Mouse (Mus musculus): ENCODE results near the gene Nckap5. TPM values are rescaled to one million over a fixed set of nuclear protein-coding genes. Genes with fewer than 3 reads are reported as not detected.

The Nckap5 gene
- polyA plus RNA-seq, 1 experiment from 2014 or later: 10.1 TPM

DNA sequence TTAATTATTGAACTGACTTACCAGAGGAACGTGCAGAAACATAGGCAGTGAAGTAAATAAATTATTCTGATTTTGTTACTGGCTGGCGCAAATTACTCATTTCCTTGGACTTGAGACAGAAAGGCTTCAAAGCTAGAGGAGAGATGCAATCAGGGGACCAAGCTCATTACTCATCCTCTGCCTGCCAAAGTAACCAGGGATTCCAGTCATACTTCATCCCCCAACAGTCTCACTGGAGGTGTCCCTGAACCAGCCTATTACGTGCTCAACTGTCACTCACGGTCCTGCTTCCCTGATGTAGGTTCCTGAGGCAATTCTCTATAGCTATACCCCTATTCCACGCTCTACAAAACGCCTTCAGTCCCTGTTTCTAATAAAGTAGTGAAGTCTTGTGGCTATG is 466.0 kb downstream of the Nckap5 start:
- H3K4me2 ChIP-seq (ENCODE audit: low read length): no peak overlapping the region
- H3K27me3 ChIP-seq (replicated peaks; ENCODE audit: control insufficient read depth, insufficient read depth, low read length): no peaks in the 10 kb centered on the region
- H3K27ac ChIP-seq (ENCODE audit: low read depth): no peak overlapping the region
- no peak overlapping the region for H3K4me3 ChIP-seq (ENCODE audit: low read depth, low read length)
- 75% methylated on average over 6 of the region's 6 CpGs for WGBS
- H3K9me3 ChIP-seq (ENCODE audit: control insufficient read depth, low read length): no peaks in the 10 kb centered on the region
- no peak for ATAC-seq (replicated peaks; ENCODE audit: low FRiP score, low TSS enrichment, low read depth)
- no peaks in the 10 kb centered on the region for H3K36me3 ChIP-seq (ENCODE audit: control insufficient read depth, insufficient read depth, low read length)
- DNase-seq (ENCODE audit: low spot score): no peak
- no peak overlapping the region for H3K9ac ChIP-seq (ENCODE audit: low read length)
- H3K4me1 ChIP-seq (replicated peaks; ENCODE audit: control insufficient read depth, insufficient read depth, low read length): no peaks in the 10 kb centered on the region

DNA sequence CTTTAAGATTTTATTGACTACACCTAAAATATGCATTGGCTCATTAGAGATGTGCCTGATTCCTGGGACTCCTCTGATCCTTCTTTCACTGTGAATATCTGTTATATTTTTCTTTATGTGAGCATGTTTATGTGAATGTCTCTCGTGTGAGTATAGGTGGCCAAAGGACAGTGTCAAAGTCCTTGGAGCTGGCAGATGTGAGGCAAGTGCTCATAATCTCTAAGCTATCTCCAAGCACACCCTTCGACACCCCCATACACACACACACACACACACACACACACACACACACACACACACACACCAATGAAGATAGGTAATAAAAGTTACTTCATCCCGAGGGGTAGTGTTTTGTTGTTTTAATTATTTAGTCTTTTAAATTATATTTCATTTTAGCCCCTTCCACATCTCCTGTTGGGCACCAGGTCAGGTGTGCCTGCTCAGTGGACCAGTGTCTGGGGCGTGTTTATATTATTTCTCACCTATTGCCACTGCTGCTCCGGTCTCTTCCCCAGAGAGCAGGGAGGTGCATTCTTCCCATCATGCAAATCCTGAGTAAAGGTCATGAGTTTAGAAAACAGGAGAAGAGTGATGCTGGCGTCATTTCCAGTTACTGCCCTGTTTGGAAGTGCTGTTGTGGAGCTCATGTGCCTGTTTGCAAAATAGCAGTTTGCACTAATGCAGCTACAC is 469.9 kb downstream of the Nckap5 start:
- ATAC-seq (replicated peaks; ENCODE audit: low FRiP score, low TSS enrichment, low read depth) (no peak), DNase-seq (ENCODE audit: low spot score) (no peak)
- Histone ChIP-seq H3K4me1 (replicated peaks; ENCODE audit: control insufficient read depth, insufficient read depth, low read length) (no peaks in the 10 kb centered on the region), H3K36me3 (ENCODE audit: control insufficient read depth, insufficient read depth, low read length) (no peaks in the 10 kb centered on the region), H3K27me3 (replicated peaks; ENCODE audit: control insufficient read depth, insufficient read depth, low read length) (no peaks in the 10 kb centered on the region), H3K9ac (ENCODE audit: low read length) (no peak overlapping the region), H3K27ac (ENCODE audit: low read depth) (no peak overlapping the region), H3K4me2 (ENCODE audit: low read length) (no peak overlapping the region), H3K9me3 (ENCODE audit: control insufficient read depth, low read length) (no peaks in the 10 kb centered on the region), H3K4me3 (ENCODE audit: low read depth, low read length) (no peak overlapping the region)
- WGBS: 61% methylated on average over 6 of the region's 6 CpGs

DNA sequence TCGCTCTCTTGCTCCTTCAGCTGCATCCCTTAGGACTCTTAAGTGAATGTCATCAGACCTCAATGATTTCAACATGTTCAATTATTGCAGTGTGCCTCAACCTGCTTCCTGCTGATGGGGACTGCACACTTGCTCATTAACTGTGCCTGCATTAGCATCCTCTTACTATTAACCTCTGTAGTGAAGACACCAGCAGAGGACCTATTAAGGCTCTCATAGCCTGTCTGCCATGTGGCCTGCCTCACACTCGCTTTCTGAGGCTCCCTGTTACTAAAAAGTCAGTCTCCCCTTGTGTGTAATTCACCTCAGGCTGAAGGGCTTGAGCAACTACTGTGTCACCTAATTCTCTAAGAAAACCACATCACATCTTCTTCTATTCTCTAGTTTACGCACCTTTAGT is 470.5 kb downstream of the Nckap5 start:
- Histone ChIP-seq H3K36me3 (ENCODE audit: control insufficient read depth, insufficient read depth, low read length) (no peaks in the 10 kb centered on the region), H3K4me3 (ENCODE audit: low read depth, low read length) (no peak overlapping the region), H3K4me1 (replicated peaks; ENCODE audit: control insufficient read depth, insufficient read depth, low read length) (no peaks in the 10 kb centered on the region), H3K4me2 (ENCODE audit: low read length) (no peak overlapping the region), H3K27ac (ENCODE audit: low read depth) (no peak overlapping the region), H3K9ac (ENCODE audit: low read length) (no peak overlapping the region), H3K9me3 (ENCODE audit: control insufficient read depth, low read length) (no peaks in the 10 kb centered on the region), H3K27me3 (replicated peaks; ENCODE audit: control insufficient read depth, insufficient read depth, low read length) (no peaks in the 10 kb centered on the region)
- 87% methylated on average over 3 of the region's 3 CpGs for WGBS
- DNase-seq (ENCODE audit: low spot score): no peak
- no peak for ATAC-seq (replicated peaks; ENCODE audit: low FRiP score, low TSS enrichment, low read depth)

DNA sequence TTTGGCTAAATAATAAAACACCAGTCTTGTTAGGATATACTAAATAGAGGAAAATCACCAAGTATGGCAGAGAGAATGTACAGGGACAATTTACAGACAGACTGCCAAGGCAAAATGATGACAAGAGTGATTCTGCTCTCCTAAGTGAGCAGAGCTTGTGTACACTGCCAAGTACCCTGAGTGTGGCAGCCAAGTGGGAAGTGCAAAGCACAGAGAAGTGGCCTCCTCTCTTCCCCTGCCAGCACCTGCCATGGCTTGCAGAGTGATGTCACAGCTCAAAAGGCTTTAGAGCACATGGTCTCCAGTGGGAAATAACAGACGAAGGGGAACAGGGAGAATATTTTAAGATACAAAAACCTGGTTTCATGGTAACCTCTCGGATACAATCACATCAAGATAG is 488.8 kb downstream of the Nckap5 start:
- no peak for DNase-seq (ENCODE audit: low spot score)
- WGBS: 77% methylated on average over 2 of the region's 2 CpGs
- H3K4me1 ChIP-seq (replicated peaks; ENCODE audit: control insufficient read depth, insufficient read depth, low read length): no peaks in the 10 kb centered on the region
- ATAC-seq (replicated peaks; ENCODE audit: low FRiP score, low TSS enrichment, low read depth): no peak
- H3K4me3 ChIP-seq (ENCODE audit: low read depth, low read length): no peak overlapping the region
- no peak overlapping the region for H3K4me2 ChIP-seq (ENCODE audit: low read length)
- no peaks in the 10 kb centered on the region for H3K9me3 ChIP-seq (ENCODE audit: control insufficient read depth, low read length)
- H3K27me3 ChIP-seq (replicated peaks; ENCODE audit: control insufficient read depth, insufficient read depth, low read length): no peaks in the 10 kb centered on the region
- no peak overlapping the region for H3K27ac ChIP-seq (ENCODE audit: low read depth)
- H3K9ac ChIP-seq (ENCODE audit: low read length): no peak overlapping the region
- no peaks in the 10 kb centered on the region for H3K36me3 ChIP-seq (ENCODE audit: control insufficient read depth, insufficient read depth, low read length)

DNA sequence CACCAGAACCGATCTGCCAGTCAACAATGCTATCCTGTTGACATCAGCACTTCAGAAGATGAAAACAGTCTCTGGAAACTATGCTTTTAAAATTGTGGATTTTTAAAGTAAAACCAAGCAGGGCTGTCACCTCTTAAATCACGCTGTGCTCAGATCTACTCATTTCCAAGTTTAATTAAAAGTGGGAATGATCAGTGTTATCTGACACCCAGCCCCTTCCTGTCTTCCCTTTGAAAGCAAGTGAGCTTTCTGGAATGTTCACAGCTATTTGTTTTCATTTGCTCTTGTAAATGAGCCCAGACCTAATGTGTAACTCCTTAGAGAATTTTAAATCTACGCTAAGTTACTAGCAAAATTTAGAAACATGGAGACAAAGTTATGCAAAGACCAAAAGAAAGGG is 491.3 kb downstream of the Nckap5 start:
- 72% methylated on average over 3 of the region's 3 CpGs for WGBS
- DNase-seq (ENCODE audit: low spot score) (no peak), ATAC-seq (replicated peaks; ENCODE audit: low FRiP score, low TSS enrichment, low read depth) (no peak)
- H3K4me3 ChIP-seq (ENCODE audit: low read depth, low read length): no peak overlapping the region
- no peak overlapping the region for H3K27ac ChIP-seq (ENCODE audit: low read depth)
- H3K9ac ChIP-seq (ENCODE audit: low read length): no peak overlapping the region
- no peaks in the 10 kb centered on the region for H3K36me3 ChIP-seq (ENCODE audit: control insufficient read depth, insufficient read depth, low read length)
- H3K9me3 ChIP-seq (ENCODE audit: control insufficient read depth, low read length): no peaks in the 10 kb centered on the region
- H3K4me1 ChIP-seq (replicated peaks; ENCODE audit: control insufficient read depth, insufficient read depth, low read length): no peaks in the 10 kb centered on the region
- H3K27me3 ChIP-seq (replicated peaks; ENCODE audit: control insufficient read depth, insufficient read depth, low read length): no peaks in the 10 kb centered on the region
- no peak overlapping the region for H3K4me2 ChIP-seq (ENCODE audit: low read length)

DNA sequence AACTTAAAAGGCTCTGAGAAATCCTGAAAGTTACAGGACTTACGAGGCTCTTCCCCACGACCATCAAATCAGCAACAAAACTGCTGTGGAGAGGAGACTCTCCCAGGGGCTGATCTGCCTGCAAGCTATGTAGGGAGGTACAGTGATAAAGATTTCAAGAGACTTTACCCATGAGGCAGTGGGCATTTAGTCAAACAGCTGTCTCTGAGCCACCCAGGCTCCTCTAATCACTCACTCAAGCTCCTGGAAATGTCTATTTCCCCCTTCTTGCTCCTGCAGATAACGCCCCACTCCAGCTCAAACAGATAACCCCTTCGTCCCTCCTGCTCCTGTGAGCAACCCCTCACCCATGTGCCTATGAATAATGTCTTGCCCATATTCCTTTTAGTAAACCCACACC is 496.4 kb downstream of the Nckap5 start:
- DNase-seq (ENCODE audit: low spot score) (no peak), ATAC-seq (replicated peaks; ENCODE audit: low FRiP score, low TSS enrichment, low read depth) (no peak)
- Histone ChIP-seq H3K9ac (ENCODE audit: low read length) (no peak overlapping the region), H3K4me3 (ENCODE audit: low read depth, low read length) (no peak overlapping the region), H3K4me1 (replicated peaks; ENCODE audit: control insufficient read depth, insufficient read depth, low read length) (no peaks in the 10 kb centered on the region), H3K27me3 (replicated peaks; ENCODE audit: control insufficient read depth, insufficient read depth, low read length) (no peaks in the 10 kb centered on the region), H3K4me2 (ENCODE audit: low read length) (no peak overlapping the region), H3K27ac (ENCODE audit: low read depth) (no peak overlapping the region), H3K36me3 (ENCODE audit: control insufficient read depth, insufficient read depth, low read length) (no peaks in the 10 kb centered on the region), H3K9me3 (ENCODE audit: control insufficient read depth, low read length) (no peaks in the 10 kb centered on the region)
- 73% methylated on average over 4 of the region's 4 CpGs for WGBS

DNA sequence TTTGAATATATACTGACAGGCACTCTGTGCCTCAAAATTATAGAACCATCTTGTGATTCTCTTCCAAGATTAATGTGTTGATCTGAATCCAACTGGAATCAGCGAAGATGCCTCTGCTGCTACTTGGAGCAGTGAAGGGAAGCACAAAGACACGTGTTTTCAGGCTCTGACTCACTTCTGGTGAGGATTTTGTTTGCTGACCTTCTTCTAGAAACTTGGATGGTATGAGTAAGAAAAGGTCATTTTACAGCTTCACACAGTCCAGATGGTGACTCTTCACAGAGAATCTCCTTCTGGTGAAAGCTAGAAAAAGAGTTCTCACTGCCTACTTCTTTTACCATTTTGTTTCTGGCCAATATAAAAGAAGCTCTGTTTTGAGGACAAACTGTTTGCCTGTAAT is 498.6 kb downstream of the Nckap5 start:
- Histone ChIP-seq H3K27ac (ENCODE audit: low read depth) (no peak overlapping the region), H3K4me2 (ENCODE audit: low read length) (no peak overlapping the region), H3K36me3 (ENCODE audit: control insufficient read depth, insufficient read depth, low read length) (no peaks in the 10 kb centered on the region), H3K4me1 (replicated peaks; ENCODE audit: control insufficient read depth, insufficient read depth, low read length) (no peaks in the 10 kb centered on the region), H3K4me3 (ENCODE audit: low read depth, low read length) (no peak overlapping the region), H3K9me3 (ENCODE audit: control insufficient read depth, low read length) (no peaks in the 10 kb centered on the region), H3K27me3 (replicated peaks; ENCODE audit: control insufficient read depth, insufficient read depth, low read length) (no peaks in the 10 kb centered on the region), H3K9ac (ENCODE audit: low read length) (no peak overlapping the region)
- WGBS: 54% methylated on average over 2 of the region's 2 CpGs
- no peak for ATAC-seq (replicated peaks; ENCODE audit: low FRiP score, low TSS enrichment, low read depth)
- no peak for DNase-seq (ENCODE audit: low spot score)

DNA sequence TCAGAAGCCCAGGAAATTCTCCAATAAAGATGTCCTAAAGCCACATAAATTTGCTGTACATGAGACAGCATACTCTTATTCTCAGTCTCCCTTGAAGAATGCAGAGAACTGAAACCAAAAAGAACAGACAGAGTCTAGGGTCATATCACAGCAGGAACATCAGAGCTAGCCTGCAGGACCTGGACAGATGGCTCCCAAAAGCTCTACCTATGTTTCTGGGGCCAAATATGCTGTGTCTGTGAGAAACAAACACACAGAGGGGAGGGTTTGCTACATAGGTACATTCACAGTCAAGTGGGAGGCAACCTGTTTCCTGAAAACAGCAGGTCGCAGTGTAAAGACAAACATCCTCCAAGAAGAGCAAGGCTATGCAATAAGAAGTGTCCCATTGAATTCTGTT is 509.9 kb downstream of the Nckap5 start:
- H3K4me3 ChIP-seq (ENCODE audit: low read depth, low read length): no peak overlapping the region
- no peaks in the 10 kb centered on the region for H3K9me3 ChIP-seq (ENCODE audit: control insufficient read depth, low read length)
- no peak for DNase-seq (ENCODE audit: low spot score)
- H3K9ac ChIP-seq (ENCODE audit: low read length): no peak overlapping the region
- H3K4me1 ChIP-seq (replicated peaks; ENCODE audit: control insufficient read depth, insufficient read depth, low read length): no peaks in the 10 kb centered on the region
- no peaks in the 10 kb centered on the region for H3K27me3 ChIP-seq (replicated peaks; ENCODE audit: control insufficient read depth, insufficient read depth, low read length)
- ATAC-seq (replicated peaks; ENCODE audit: low FRiP score, low TSS enrichment, low read depth): no peak
- WGBS: 86% methylated on average over 1 of the region's 1 CpGs
- H3K36me3 ChIP-seq (ENCODE audit: control insufficient read depth, insufficient read depth, low read length): no peaks in the 10 kb centered on the region
- H3K27ac ChIP-seq (ENCODE audit: low read depth): no peak overlapping the region
- no peak overlapping the region for H3K4me2 ChIP-seq (ENCODE audit: low read length)

DNA sequence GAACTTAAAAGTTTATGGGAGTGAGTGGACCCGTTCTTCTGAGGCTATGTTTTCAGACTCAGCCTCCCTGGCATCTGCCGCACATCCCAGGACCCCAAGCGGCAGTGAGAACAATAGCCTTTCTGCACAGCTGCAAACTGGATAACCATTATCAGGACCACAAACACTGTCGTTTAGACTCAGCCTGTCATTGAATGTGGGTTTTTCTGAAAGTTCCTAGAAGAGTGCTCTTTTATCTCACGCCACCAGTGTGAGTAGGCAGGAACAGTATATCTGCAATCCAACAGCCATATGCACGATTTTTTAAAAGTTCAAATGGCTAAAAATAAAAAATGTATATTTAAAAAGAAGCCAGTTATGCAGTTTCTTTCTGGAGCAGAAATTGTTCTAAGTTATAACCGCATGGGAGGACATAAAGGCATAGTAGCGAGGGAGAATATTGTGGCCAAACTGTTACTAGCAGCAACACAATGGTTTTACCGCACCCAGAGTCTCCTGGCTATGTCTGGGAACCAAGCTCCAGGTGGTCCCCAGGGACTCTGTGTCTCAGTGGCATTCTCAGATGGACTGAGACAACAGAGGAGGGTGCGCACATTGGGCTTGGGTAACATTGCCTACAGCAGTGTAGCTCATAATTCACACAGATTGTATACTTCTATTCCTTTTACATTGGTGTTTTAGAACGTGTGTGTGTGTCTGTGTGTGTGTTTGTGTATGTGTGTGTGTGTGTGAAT is 512.6 kb downstream of the Nckap5 start:
- H3K36me3 ChIP-seq (ENCODE audit: control insufficient read depth, insufficient read depth, low read length): no peaks in the 10 kb centered on the region
- no peak overlapping the region for H3K4me3 ChIP-seq (ENCODE audit: low read depth, low read length)
- WGBS: 76% methylated on average over 11 of the region's 11 CpGs
- H3K4me2 ChIP-seq (ENCODE audit: low read length): no peak overlapping the region
- H3K27me3 ChIP-seq (replicated peaks; ENCODE audit: control insufficient read depth, insufficient read depth, low read length): no peaks in the 10 kb centered on the region
- H3K9ac ChIP-seq (ENCODE audit: low read length): no peak overlapping the region
- ATAC-seq (replicated peaks; ENCODE audit: low FRiP score, low TSS enrichment, low read depth) (no peak), DNase-seq (ENCODE audit: low spot score) (no peak)
- H3K9me3 ChIP-seq (ENCODE audit: control insufficient read depth, low read length): no peaks in the 10 kb centered on the region
- no peak overlapping the region for H3K27ac ChIP-seq (ENCODE audit: low read depth)
- H3K4me1 ChIP-seq (replicated peaks; ENCODE audit: control insufficient read depth, insufficient read depth, low read length): no peaks in the 10 kb centered on the region
